Mouse (Mus musculus) hindbrain, embryonic 10.5 days (tissue): ENCODE data around the gene Tmem238l. TPM values are rescaled to one million over a fixed set of nuclear protein-coding genes. Genes with fewer than 3 reads are reported as not detected.

Experiments
- DNase-seq: peaks from one replicate; pipeline ENCODE4 v3.0.0-alpha.2; 2017; ENCODE audit warnings: low spot score
- H3K27ac ChIP-seq: fragments of 300-500 bp; sonication (generic); 2 replicates; pipeline ENCODE4 v1.5.1; 2016; ENCODE audit warnings: mild to moderate bottlenecking, moderate library complexity
- H3K27me3 ChIP-seq: fragments of 300-500 bp; sonication (generic); 2 replicates; pipeline ENCODE4 v1.6.1; 2016; ENCODE audit warnings: mild to moderate bottlenecking; ENCODE audit not compliant: poor library complexity, insufficient read depth, severe bottlenecking
- H3K36me3 ChIP-seq: fragments of 300-500 bp; sonication (generic); 2 replicates; pipeline ENCODE4 v1.6.1; 2016; ENCODE audit warnings: mild to moderate bottlenecking, moderate library complexity
- H3K4me1 ChIP-seq: fragments of 300-500 bp; sonication (generic); replicated peaks from 2 replicates; pipeline ENCODE4 v1.6.1; 2016; ENCODE audit warnings: mild to moderate bottlenecking
- H3K4me3 ChIP-seq: fragments of 300-500 bp; sonication (generic); 2 replicates; pipeline ENCODE4 v1.5.1; 2016; ENCODE audit warnings: mild to moderate bottlenecking, moderate library complexity
- H3K9me3 ChIP-seq: fragments of 300-500 bp; sonication (generic); 2 replicates; pipeline ENCODE4 v1.6.1; 2016; ENCODE audit warnings: mild to moderate bottlenecking, moderate library complexity
- WGBS: fragments of 180-500 bp; shearing (Covaris S2); methylation state at CpG from one replicate; pipeline ENCODE4 v1.1.7; 2016; 5-methylcytosine and 5-hydroxymethylcytosine counted together
- polyA plus RNA-seq: library from polyadenylated mRNA; unstranded; fragments of >200 nt; fragmentation: Nextera tagmentation; extraction: Ambion mirVana; gene quantifications from 2 replicates; pipeline ENCODE4 v1.2.1, GENCODE M21; 2016

The Tmem238l gene
- polyA plus RNA-seq, 1 experiment from 2014 or later, result not detected

DNA sequence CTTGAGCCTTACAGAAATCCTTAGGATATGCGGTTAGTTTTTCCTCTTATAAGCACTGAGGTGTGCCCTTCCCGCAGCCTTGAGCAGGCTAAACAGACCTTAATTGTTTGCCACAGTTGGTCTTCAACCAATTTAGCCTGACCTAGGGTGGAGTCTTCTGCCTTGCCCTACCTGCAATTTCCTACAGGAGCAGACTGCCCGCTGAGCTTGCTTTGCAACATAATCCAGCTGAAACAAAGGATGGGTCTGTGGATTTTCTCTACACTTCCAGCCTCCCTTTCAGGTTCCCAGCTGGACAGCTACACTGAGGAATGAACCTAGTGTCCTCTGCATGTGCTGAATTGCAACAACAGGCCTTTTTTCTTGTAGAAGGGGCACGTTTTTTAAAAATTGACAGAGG lies 55.2 kb downstream of the Tmem238l start:
- Histone ChIP-seq H3K9me3 (no peaks in the 10 kb centered on the region), H3K36me3 (no peaks in the 10 kb centered on the region), H3K4me3 (no peak overlapping the region), H3K27ac (no peak overlapping the region), H3K27me3 (no peaks in the 10 kb centered on the region), H3K4me1 (peaks cover 20% of the 10 kb centered on the region)
- no peak for DNase-seq
- 15% methylated on average over 4 of the region's 4 CpGs for WGBS

Other genes with a start within 250 kb of the Tmem238l start
- gene Pirt, start 44.7 kb upstream of the Tmem238l start, polyA plus RNA-seq, result 0.86 and 1.4 TPM in 2 replicates
- gene Tmem220, start 68.5 kb downstream of the Tmem238l start, polyA plus RNA-seq, result 0.43 and 1.5 TPM in 2 replicates
- 28.3 and 30.4 TPM in 2 replicates for gene Adprm, start 96.0 kb downstream of the Tmem238l start, polyA plus RNA-seq
- 18.0 and 22.3 TPM in 2 replicates for gene Sco1, start 96.0 kb downstream of the Tmem238l start, polyA plus RNA-seq
- 0.49 and 0.69 TPM in 2 replicates for gene Myh3, start 121.7 kb downstream of the Tmem238l start, polyA plus RNA-seq
- 0.02 TPM in 1 of 2 replicates, not detected in the other for gene Myh2, start 214.4 kb downstream of the Tmem238l start, polyA plus RNA-seq
- not detected in 2 replicates for gene Myh1, start 243.4 kb downstream of the Tmem238l start, polyA plus RNA-seq